Mouse (Mus musculus): ENCODE measurements around the gene Gm3854. TPM values are rescaled to one million over a fixed set of nuclear protein-coding genes. Genes with fewer than 3 reads are reported as not detected.
"Not testable (repeated sequence)": the region's sequence is repeated elsewhere in the genome, so short reads cannot be mapped to it uniquely, and the experiment has no call there.

Gene Gm3854
- polyA plus RNA-seq, 1 experiment from 2014 or later: 5.8 TPM

DNA sequence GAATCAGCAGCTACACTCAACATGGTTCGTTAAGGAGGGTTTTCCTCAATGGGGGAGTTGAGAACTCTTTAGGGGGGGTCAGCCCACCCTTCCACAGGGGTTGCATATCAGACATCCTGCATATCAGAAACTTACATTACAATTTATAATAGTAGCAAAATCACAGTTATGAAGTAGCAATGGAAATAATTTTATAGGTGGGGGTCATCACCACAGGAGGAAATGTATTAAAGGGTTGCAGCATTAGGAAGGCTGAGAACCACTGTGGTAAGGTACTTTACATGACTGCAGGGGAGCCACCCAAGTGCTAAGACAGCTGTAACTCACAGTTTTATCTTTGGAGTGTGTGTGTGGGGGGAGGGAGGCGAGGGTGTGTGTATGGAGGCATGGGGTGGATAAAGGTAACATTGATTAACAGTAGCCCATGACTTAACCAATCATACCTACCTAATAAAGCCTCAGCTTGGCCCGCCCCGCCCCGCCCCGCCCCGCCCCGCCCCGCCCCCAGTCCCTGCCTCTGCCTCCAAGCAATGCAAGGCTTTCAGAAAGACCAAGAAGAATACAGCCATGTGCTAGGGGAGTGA lies 17.0 kb downstream of the Gm3854 start:
- WGBS: 13% methylated on average over 9 of the region's 9 CpGs
- Histone ChIP-seq H3K4me2 (ENCODE audit: low read length) (no peak overlapping the region), H3K27ac (ENCODE audit: low read length) (no peak overlapping the region), H3K9me3 (ENCODE audit: control insufficient read depth, low read length) (no peaks in the 10 kb centered on the region), H3K9ac (replicated peaks; ENCODE audit: low read depth, low read length) (no peak overlapping the region), H3K36me3 (ENCODE audit: control insufficient read depth, insufficient read depth) (no peaks in the 10 kb centered on the region), H3K4me1 (replicated peaks; ENCODE audit: control insufficient read depth, insufficient read depth, low read length) (peaks cover 13% of the 10 kb centered on the region), H3K27me3 (replicated peaks; ENCODE audit: control insufficient read depth, insufficient read depth, low read length) (no peaks in the 10 kb centered on the region), H3K4me3 (replicated peaks; ENCODE audit: low read length) (no peak overlapping the region)
- no peak for ATAC-seq

DNA sequence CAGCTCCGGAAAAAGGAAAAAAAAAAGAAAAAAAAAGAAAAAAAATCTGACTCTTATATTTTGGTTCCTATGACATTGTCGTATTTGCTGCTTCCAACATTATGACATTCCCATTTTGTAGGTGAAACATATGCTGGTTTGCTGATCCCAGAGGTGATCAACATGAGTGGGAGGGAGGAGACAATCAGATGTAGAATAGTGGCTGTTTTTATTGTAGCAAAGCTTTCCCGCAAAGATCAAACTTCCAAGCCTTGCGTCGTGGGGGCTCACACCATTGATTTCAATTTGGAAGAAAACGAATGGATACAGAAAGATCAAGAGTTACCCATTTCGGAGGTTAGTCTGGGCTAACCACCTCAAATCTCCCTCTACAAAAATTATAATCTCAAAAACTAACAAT lies 18.2 kb downstream of the Gm3854 start:
- WGBS: 22% methylated on average over 7 of the region's 7 CpGs
- no peak for ATAC-seq
- peaks cover 13% of the 10 kb centered on the region for H3K4me1 ChIP-seq (replicated peaks; ENCODE audit: control insufficient read depth, insufficient read depth, low read length)

DNA sequence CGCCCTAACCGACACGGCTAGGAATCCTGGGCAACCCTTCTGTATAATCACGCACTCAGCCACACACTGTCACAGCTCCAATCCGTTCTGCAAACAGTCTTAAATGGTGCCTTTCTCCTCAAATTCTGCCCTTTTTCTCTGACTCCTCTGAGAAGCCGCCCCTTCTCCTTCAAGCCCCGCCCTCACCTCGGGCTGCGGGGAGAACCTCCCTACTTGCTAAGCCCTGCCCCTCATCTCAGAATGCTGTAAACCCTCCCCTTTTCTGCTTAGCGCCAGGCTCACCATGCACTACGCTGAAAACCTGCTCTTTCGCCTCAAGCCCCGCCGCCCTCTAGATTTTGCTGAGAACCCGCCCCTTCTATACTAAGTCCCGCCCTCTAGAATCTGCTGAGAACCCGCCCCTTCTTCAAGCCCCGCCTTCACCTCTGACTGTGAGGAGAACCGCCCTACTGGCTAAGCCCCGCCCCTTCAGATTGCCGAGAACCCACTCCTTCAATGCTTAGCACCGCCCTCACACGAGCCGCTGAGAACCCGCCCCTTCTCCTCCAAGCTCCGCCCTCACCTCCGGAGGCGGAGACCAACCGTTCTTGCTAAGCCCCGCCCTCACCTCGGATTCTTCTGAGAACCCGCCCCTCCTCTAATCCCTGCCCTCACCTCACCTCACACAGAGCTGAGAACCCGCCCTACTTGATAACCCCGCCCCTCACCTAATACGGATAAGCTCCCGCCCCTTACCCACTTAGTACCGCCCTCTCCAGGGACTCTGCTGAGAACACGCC lies 18.9 kb downstream of the Gm3854 start:
- peak; percentile 91 for ATAC-seq
- Histone ChIP-seq H3K4me2 (ENCODE audit: low read length) (peak overlapping the region; percentile 69), H3K27me3 (replicated peaks; ENCODE audit: control insufficient read depth, insufficient read depth, low read length) (no peaks in the 10 kb centered on the region), H3K9me3 (ENCODE audit: control insufficient read depth, low read length) (no peaks in the 10 kb centered on the region), H3K27ac (ENCODE audit: low read length) (peak overlapping the region; percentile 98), H3K4me3 (replicated peaks; ENCODE audit: low read length) (peak overlapping the region; percentile 57), H3K4me1 (replicated peaks; ENCODE audit: control insufficient read depth, insufficient read depth, low read length) (peaks cover 13% of the 10 kb centered on the region), H3K36me3 (ENCODE audit: control insufficient read depth, insufficient read depth) (no peaks in the 10 kb centered on the region), H3K9ac (replicated peaks; ENCODE audit: low read depth, low read length) (peak overlapping the region; percentile 79)
- WGBS: under 1% methylated on average over 38 of the region's 38 CpGs

More for the DNA sequence above, 18.2 kb downstream of the Gm3854 start:
- no peaks in the 10 kb centered on the region for H3K36me3 ChIP-seq (ENCODE audit: control insufficient read depth, insufficient read depth)
- peak overlapping the region; percentile 79 for H3K9ac ChIP-seq (replicated peaks; ENCODE audit: low read depth, low read length)
- H3K27me3 ChIP-seq (replicated peaks; ENCODE audit: control insufficient read depth, insufficient read depth, low read length): no peaks in the 10 kb centered on the region
- H3K27ac ChIP-seq (ENCODE audit: low read length): peak overlapping the region; percentile 98
- H3K4me3 ChIP-seq (replicated peaks; ENCODE audit: low read length): peak overlapping the region; percentile 57
- H3K4me2 ChIP-seq (ENCODE audit: low read length): peak overlapping the region; percentile 69
- H3K9me3 ChIP-seq (ENCODE audit: control insufficient read depth, low read length): no peaks in the 10 kb centered on the region

GRCm38 (mm10) chr7:6363047-6363488 lies 19.5 kb downstream of the Gm3854 start, which contains the start of gene Zfp78:
TSS of gene Zfp78 (plus strand) at chr7:6363280.
- Histone ChIP-seq H3K27ac (ENCODE audit: low read length) (peak within 1 kb of the TSS; percentile 98), H3K36me3 (ENCODE audit: control insufficient read depth, insufficient read depth) (no peaks in the 10 kb centered on the region)

GRCm38 (mm10) chr7:6364761-6365160 lies 21.2 kb downstream of the Gm3854 start:
- no peak overlapping the region; the same call in 1 of the 2 replicates for H3K4me2 ChIP-seq (ENCODE audit: low read length)
- no peaks in the 10 kb centered on the region for H3K27me3 ChIP-seq (replicated peaks; ENCODE audit: control insufficient read depth, insufficient read depth, low read length)

More at GRCm38 (mm10) chr7:6363047-6363488, 19.5 kb downstream of the Gm3854 start, which contains the start of gene Zfp78:
- peak within 1 kb of the TSS; percentile 57 for H3K4me3 ChIP-seq (replicated peaks; ENCODE audit: low read length)
- under 1% methylated on average over 23 of the region's 23 CpGs for WGBS
- peaks cover 13% of the 10 kb centered on the region for H3K4me1 ChIP-seq (replicated peaks; ENCODE audit: control insufficient read depth, insufficient read depth, low read length)
- ATAC-seq: peak; percentile 83
- H3K4me2 ChIP-seq (ENCODE audit: low read length): peak within 1 kb of the TSS; percentile 69
- no peaks in the 10 kb centered on the region for H3K9me3 ChIP-seq (ENCODE audit: control insufficient read depth, low read length)
- no peaks in the 10 kb centered on the region for H3K27me3 ChIP-seq (replicated peaks; ENCODE audit: control insufficient read depth, insufficient read depth, low read length)
- peak within 1 kb of the TSS; percentile 79 for H3K9ac ChIP-seq (replicated peaks; ENCODE audit: low read depth, low read length)

GRCm38 (mm10) chr7:6367185-6367584 lies 23.6 kb downstream of the Gm3854 start:
- peaks cover 6% of the 10 kb centered on the region for H3K4me1 ChIP-seq (replicated peaks; ENCODE audit: control insufficient read depth, insufficient read depth, low read length)
- ATAC-seq: no peak
- 91% methylated on average over 5 of the region's 5 CpGs for WGBS

More at GRCm38 (mm10) chr7:6364761-6365160, 21.2 kb downstream of the Gm3854 start:
- no peak for ATAC-seq
- Histone ChIP-seq H3K9me3 (ENCODE audit: control insufficient read depth, low read length) (no peaks in the 10 kb centered on the region), H3K9ac (replicated peaks; ENCODE audit: low read depth, low read length) (no peak overlapping the region), H3K4me1 (replicated peaks; ENCODE audit: control insufficient read depth, insufficient read depth, low read length) (peaks cover 13% of the 10 kb centered on the region), H3K36me3 (ENCODE audit: control insufficient read depth, insufficient read depth) (no peaks in the 10 kb centered on the region), H3K4me3 (replicated peaks; ENCODE audit: low read length) (no peak overlapping the region), H3K27ac (ENCODE audit: low read length) (no peak overlapping the region)
- WGBS: 78% methylated on average over 1 of the region's 1 CpGs

GRCm38 (mm10) chr7:6368146-6368545 lies 24.6 kb downstream of the Gm3854 start:
- H3K4me2 ChIP-seq (ENCODE audit: low read length); H3K27ac ChIP-seq (ENCODE audit: low read length); ATAC-seq; H3K4me3 ChIP-seq (replicated peaks; ENCODE audit: low read length); H3K9me3 ChIP-seq (ENCODE audit: control insufficient read depth, low read length); H3K27me3 ChIP-seq (replicated peaks; ENCODE audit: control insufficient read depth, insufficient read depth, low read length); H3K36me3 ChIP-seq (ENCODE audit: control insufficient read depth, insufficient read depth); H3K9ac ChIP-seq (replicated peaks; ENCODE audit: low read depth, low read length); H3K4me1 ChIP-seq (replicated peaks; ENCODE audit: control insufficient read depth, insufficient read depth, low read length): not testable (repeated sequence)
- WGBS: 87% methylated on average over 5 of the region's 5 CpGs

More at GRCm38 (mm10) chr7:6367185-6367584, 23.6 kb downstream of the Gm3854 start:
- no peaks in the 10 kb centered on the region for H3K27me3 ChIP-seq (replicated peaks; ENCODE audit: control insufficient read depth, insufficient read depth, low read length)
- 0 out of 2 replicates have a peak, but pooled peaks cover under 1% of the 10 kb centered on the region for H3K36me3 ChIP-seq (ENCODE audit: control insufficient read depth, insufficient read depth)
- H3K9me3 ChIP-seq (ENCODE audit: control insufficient read depth, low read length): no peaks in the 10 kb centered on the region
- H3K4me3 ChIP-seq (replicated peaks; ENCODE audit: low read length): no peak overlapping the region
- H3K9ac ChIP-seq (replicated peaks; ENCODE audit: low read depth, low read length): no peak overlapping the region
- H3K27ac ChIP-seq (ENCODE audit: low read length): no peak overlapping the region
- H3K4me2 ChIP-seq (ENCODE audit: low read length): no peak overlapping the region

DNA sequence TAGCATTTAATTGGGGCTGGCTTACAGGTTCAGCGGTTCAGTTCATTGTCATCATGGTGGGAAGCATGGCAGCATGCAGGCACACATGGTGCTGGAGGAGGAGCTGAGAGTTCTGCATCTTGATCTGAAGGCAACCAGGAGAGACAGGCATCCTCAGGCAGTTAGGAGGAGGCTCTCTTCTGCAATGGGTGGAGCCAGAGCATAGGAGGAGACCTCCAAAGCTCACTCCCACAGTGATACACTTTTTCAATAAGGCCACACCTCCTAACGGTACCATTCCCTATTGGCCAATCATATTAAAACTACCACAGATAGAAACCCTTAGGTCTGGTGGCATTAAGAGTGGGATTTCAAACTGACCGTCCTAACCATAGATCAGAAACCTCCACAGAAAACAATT lies 25.9 kb downstream of the Gm3854 start:
- H3K9ac ChIP-seq (replicated peaks; ENCODE audit: low read depth, low read length): no peak overlapping the region
- no peaks in the 10 kb centered on the region for H3K9me3 ChIP-seq (ENCODE audit: control insufficient read depth, low read length)
- no peak overlapping the region for H3K4me2 ChIP-seq (ENCODE audit: low read length)
- H3K4me1 ChIP-seq (replicated peaks; ENCODE audit: control insufficient read depth, insufficient read depth, low read length): no peaks in the 10 kb centered on the region
- no peak overlapping the region for H3K27ac ChIP-seq (ENCODE audit: low read length)
- no peaks in the 10 kb centered on the region for H3K27me3 ChIP-seq (replicated peaks; ENCODE audit: control insufficient read depth, insufficient read depth, low read length)
- 0 out of 2 replicates have a peak, but pooled peaks cover 2% of the 10 kb centered on the region for H3K36me3 ChIP-seq (ENCODE audit: control insufficient read depth, insufficient read depth)
- H3K4me3 ChIP-seq (replicated peaks; ENCODE audit: low read length): no peak overlapping the region
- ATAC-seq: no peak
- WGBS: 89% methylated on average over 3 of the region's 3 CpGs

DNA sequence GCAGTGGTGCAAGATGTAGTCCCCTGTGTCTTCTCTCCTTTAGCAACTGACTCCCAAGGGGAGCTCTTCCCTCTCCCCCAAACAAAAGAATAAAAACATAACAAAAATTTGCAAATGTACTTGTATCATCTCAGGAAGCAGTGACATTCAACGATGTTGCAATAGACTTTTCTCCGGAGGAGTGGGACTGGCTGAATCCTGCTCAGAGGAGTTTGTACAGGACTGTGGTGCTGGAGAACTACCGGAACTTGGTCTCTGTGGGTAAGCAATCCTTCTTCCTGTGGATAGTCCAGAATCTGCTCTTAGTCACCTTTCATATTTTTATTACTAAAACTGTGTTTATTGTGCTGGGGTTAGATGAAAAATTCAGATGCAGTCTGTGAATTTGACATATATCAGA lies 29.4 kb downstream of the Gm3854 start:
- 92% methylated on average over 3 of the region's 3 CpGs for WGBS
- Histone ChIP-seq H3K4me1 (replicated peaks; ENCODE audit: control insufficient read depth, insufficient read depth, low read length) (no peaks in the 10 kb centered on the region), H3K36me3 (ENCODE audit: control insufficient read depth, insufficient read depth) (0 out of 2 replicates have a peak, but pooled peaks cover 2% of the 10 kb centered on the region), H3K27me3 (replicated peaks; ENCODE audit: control insufficient read depth, insufficient read depth, low read length) (no peaks in the 10 kb centered on the region), H3K9me3 (ENCODE audit: control insufficient read depth, low read length) (no peaks in the 10 kb centered on the region), H3K4me3 (replicated peaks; ENCODE audit: low read length) (no peak overlapping the region), H3K27ac (ENCODE audit: low read length) (no peak overlapping the region), H3K9ac (replicated peaks; ENCODE audit: low read depth, low read length) (no peak overlapping the region), H3K4me2 (ENCODE audit: low read length) (no peak overlapping the region)
- ATAC-seq: no peak
